Mouse (Mus musculus): Measurements from ENCODE around the gene Noc2l. TPM values are rescaled to one million over a fixed set of nuclear protein-coding genes. Genes with fewer than 3 reads are reported as not detected.

Noc2l gene
- total and polyA plus RNA-seq, 3 experiments = 122 to 234 (median 164) TPM

DNA sequence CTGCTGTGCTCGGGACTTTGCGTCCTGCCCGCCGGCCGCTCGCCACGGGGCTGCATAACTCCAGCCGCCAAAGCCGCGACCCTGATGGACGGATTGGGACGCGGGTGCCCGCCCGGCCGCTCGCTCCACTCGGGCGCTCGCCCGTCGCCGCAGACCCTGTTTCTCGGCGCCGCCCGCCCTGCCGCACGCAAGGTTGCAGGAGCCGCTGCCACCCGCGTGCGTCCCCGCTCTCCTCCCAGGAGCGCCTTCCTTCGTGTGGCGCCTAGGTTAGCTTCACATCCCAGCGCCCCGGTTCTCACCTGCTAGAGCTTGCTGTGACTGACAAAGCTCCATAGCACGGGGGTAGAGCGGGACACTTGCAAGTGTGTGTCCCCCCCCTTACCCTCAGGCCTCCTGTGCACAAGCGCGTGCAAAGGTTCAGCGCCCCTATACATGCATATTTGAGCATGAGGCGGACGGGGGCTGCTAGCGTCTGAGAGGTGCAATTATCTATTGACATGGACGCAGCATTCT is 1.1 kb upstream of the Noc2l start, which contains the start of gene Plekhn1:
Plekhn1 (minus strand) TSS at position 157 of the 513 bp plus-strand sequence.
- no peaks in the 10 kb centered on the region for H3K27me3 ChIP-seq (ENCODE audit: control insufficient read depth in 1 of 2, insufficient read depth in 2 of 2, low read length in 2 of 2)
- H3K4me1 ChIP-seq (ENCODE audit: control insufficient read depth in 1 of 2, insufficient read depth in 2 of 2, low read length in 2 of 2) = peaks cover 2 to 6% of the 10 kb centered on the region in 2 experiments; a peak in 2 of 4 replicates
- H3K9ac ChIP-seq (ENCODE audit: control insufficient read depth, low read depth, low read length, poor library complexity, severe bottlenecking) = peak within 1 kb of the TSS; percentile 86
- TF ChIP-seq USF1 (IDR thresholded peaks at IDR 0.05; ENCODE audit: low read depth, low read length) = no peak
- TF ChIP-seq GATA1 (IDR thresholded peaks at IDR 0.05; ENCODE audit: low read depth, low read length) = no peak
- peak; percentile 67 for TF ChIP-seq MAX (IDR thresholded peaks at IDR 0.05; ENCODE audit: low read length)
- peak in 1 of 2 experiments; percentile 49; a peak in 2 of 4 replicates for TF ChIP-seq POLR2A (IDR thresholded peaks at IDR 0.05; ENCODE audit: control insufficient read depth in 1 of 2, insufficient read depth in 1 of 2, low read depth in 1 of 2, low read length in 2 of 2, poor library complexity in 1 of 2)
- peak; percentile 50 for TF ChIP-seq NELFE (IDR thresholded peaks at IDR 0.05; ENCODE audit: low read depth, low read length)
- no peak for TF ChIP-seq CHD2 (IDR thresholded peaks at IDR 0.05; ENCODE audit: low read length)
- TF ChIP-seq HCFC1 (IDR thresholded peaks at IDR 0.05; ENCODE audit: low read depth, low read length) = peak; percentile 27; the same call in 1 of the 2 replicates
- no peak for TF ChIP-seq MEF2A (IDR thresholded peaks at IDR 0.05; ENCODE audit: extremely low read depth, insufficient replicate concordance, low read depth, low read length, poor library complexity, severe bottlenecking)
- TF ChIP-seq E2F4 (IDR thresholded peaks at IDR 0.05; ENCODE audit: borderline replicate concordance, low read depth, low read length) = no peak
- peak; percentile 43; the same call in 1 of the 2 replicates for TF ChIP-seq SIN3A (IDR thresholded peaks at IDR 0.05; ENCODE audit: low read length)
- TF ChIP-seq MXI1 (IDR thresholded peaks at IDR 0.05; ENCODE audit: low read depth, low read length) = 0 out of 2 replicates have a peak, but pooled peaks have one; percentile 35
- TF ChIP-seq GABPA (IDR thresholded peaks at IDR 0.05; ENCODE audit: low read depth, low read length) = no peak
- peak; percentile 48; the same call in 1 of the 2 replicates for TF ChIP-seq UBTF (IDR thresholded peaks at IDR 0.05; ENCODE audit: borderline replicate concordance, insufficient read depth, low read depth, low read length)
- peak; percentile 81 for TF ChIP-seq MYC (IDR thresholded peaks at IDR 0.05; ENCODE audit: low read depth, low read length)
- 0 out of 2 replicates have a peak, but pooled peaks have one; percentile 3 for TF ChIP-seq ZC3H11A (IDR thresholded peaks at IDR 0.05; ENCODE audit: low read depth, low read length)
- H3K9me3 ChIP-seq (replicated peaks; ENCODE audit: insufficient read depth, low read length) = no peaks in the 10 kb centered on the region
- H3K4me3 ChIP-seq (ENCODE audit: control insufficient read depth in 1 of 2, insufficient read depth in 1 of 2, low read depth in 2 of 2, low read length in 2 of 2) = peak within 1 kb of the TSS; percentile 93 to 96
- peaks cover 8 to 14% of the 10 kb centered on the region in 2 experiments for H3K36me3 ChIP-seq (ENCODE audit: control insufficient read depth in 1 of 2, insufficient read depth in 2 of 2, low read length in 2 of 2)
- peaks cover 42% of the 10 kb centered on the region for H3K79me2 ChIP-seq (ENCODE audit: control insufficient read depth, insufficient read depth, low read length, poor library complexity)
- peak; percentile 82 for DNase-seq (ENCODE audit: low read depth, low spot score)
- peak within 1 kb of the TSS; percentile 85 for H3K27ac ChIP-seq (ENCODE audit: control insufficient read depth, low read depth, low read length)

DNA sequence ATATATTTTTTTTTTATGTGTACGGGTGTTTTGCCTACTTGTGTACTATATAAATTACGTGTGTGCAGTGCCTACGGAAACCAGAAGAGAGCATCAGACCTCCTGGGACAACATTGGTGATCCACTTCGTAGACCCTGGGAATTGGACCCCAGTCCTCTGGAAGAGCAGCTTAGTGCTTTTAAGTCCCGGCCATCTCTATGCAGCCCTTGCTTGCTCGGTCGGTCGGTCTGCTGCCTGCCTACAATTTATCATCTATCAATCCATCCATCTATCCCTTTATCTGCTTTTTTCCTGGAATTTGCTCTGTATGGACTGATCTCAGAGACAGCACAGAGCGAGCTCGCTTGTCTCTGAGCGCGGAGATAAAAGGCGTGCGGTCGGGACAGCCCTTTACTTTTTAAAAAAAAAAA is 445 bp upstream of the Noc2l start:
- no peaks in the 10 kb centered on the region for H3K27me3 ChIP-seq (ENCODE audit: control insufficient read depth in 1 of 2, insufficient read depth in 2 of 2, low read length in 2 of 2)
- H3K4me1 ChIP-seq (ENCODE audit: control insufficient read depth in 1 of 2, insufficient read depth in 2 of 2, low read length in 2 of 2) = peaks cover 2 to 6% of the 10 kb centered on the region in 2 experiments; a peak in 2 of 4 replicates
- peaks cover 8 to 16% of the 10 kb centered on the region in 2 experiments for H3K36me3 ChIP-seq (ENCODE audit: control insufficient read depth in 1 of 2, insufficient read depth in 2 of 2, low read length in 2 of 2)
- DNase-seq (ENCODE audit: low read depth, low spot score) = peak; percentile 86
- peaks cover 45% of the 10 kb centered on the region for H3K79me2 ChIP-seq (ENCODE audit: control insufficient read depth, insufficient read depth, low read length, poor library complexity)
- peak overlapping the region; percentile 85 for H3K27ac ChIP-seq (ENCODE audit: control insufficient read depth, low read depth, low read length)
- H3K9ac ChIP-seq (ENCODE audit: control insufficient read depth, low read depth, low read length, poor library complexity, severe bottlenecking) = peak overlapping the region; percentile 86
- H3K4me3 ChIP-seq (ENCODE audit: control insufficient read depth in 1 of 2, insufficient read depth in 1 of 2, low read depth in 2 of 2, low read length in 2 of 2) = peak overlapping the region; percentile 87 to 96
- no peaks in the 10 kb centered on the region for H3K9me3 ChIP-seq (replicated peaks; ENCODE audit: insufficient read depth, low read length)
- TF ChIP-seq POLR2AphosphoS2 (IDR thresholded peaks at IDR 0.05; ENCODE audit: low read length) (0 out of 2 replicates have a peak, but pooled peaks have one; percentile 10), ZKSCAN1 (IDR thresholded peaks at IDR 0.05; ENCODE audit: low read depth, low read length) (no peak), CHD2 (IDR thresholded peaks at IDR 0.05; ENCODE audit: low read length) (no peak), POLR2AphosphoS5 (IDR thresholded peaks at IDR 0.05; ENCODE audit: borderline replicate concordance, low read depth, low read length) (no peak), TAL1 (IDR thresholded peaks at IDR 0.05; ENCODE audit: low read length) (no peak), ELF1 (IDR thresholded peaks at IDR 0.05; ENCODE audit: low read depth, low read length) (no peak), MAFK (IDR thresholded peaks at IDR 0.05; ENCODE audit: borderline replicate concordance, low read depth, low read length) (no peak), TCF12 (IDR thresholded peaks at IDR 0.05; ENCODE audit: low read depth, low read length) (no peak), CHD1 (IDR thresholded peaks at IDR 0.05; ENCODE audit: low read depth, low read length) (0 out of 2 replicates have a peak, but pooled peaks have one; percentile 82), GABPA (IDR thresholded peaks at IDR 0.05; ENCODE audit: low read depth, low read length) (no peak), NELFE (IDR thresholded peaks at IDR 0.05; ENCODE audit: low read depth, low read length) (no peak), ETS1 (IDR thresholded peaks at IDR 0.05; ENCODE audit: low read depth, low read length) (no peak), JUND (IDR thresholded peaks at IDR 0.05; ENCODE audit: low read depth, low read length) (no peak), MXI1 (IDR thresholded peaks at IDR 0.05; ENCODE audit: low read depth, low read length) (no peak), ZMIZ1 (IDR thresholded peaks at IDR 0.05; ENCODE audit: low read depth, low read length) (no peak), CTCF (IDR thresholded peaks at IDR 0.05 in 2 of 3, conservative IDR thresholded peaks at IDR 0.05 in 1 of 3; ENCODE audit: control insufficient read depth in 1 of 3, insufficient read depth in 1 of 3, low read depth in 2 of 3, low read length in 3 of 3, poor library complexity in 1 of 3, severe bottlenecking in 1 of 3) (peak in 1 of 3 experiments; percentile 21; a peak in 2 of 6 replicates), E2F4 (IDR thresholded peaks at IDR 0.05; ENCODE audit: borderline replicate concordance, low read depth, low read length) (0 out of 2 replicates have a peak, but pooled peaks have one; percentile 12), USF1 (IDR thresholded peaks at IDR 0.05; ENCODE audit: low read depth, low read length) (no peak), RAD21 (IDR thresholded peaks at IDR 0.05; ENCODE audit: low read depth, low read length) (no peak; the same call in 1 of the 2 replicates), SIN3A (IDR thresholded peaks at IDR 0.05; ENCODE audit: low read length) (no peak)

All from MEL (cell line).